Mouse (Mus musculus) embryonic facial prominence, embryonic 14.5 days (tissue): ENCODE data around the gene Tle4. TPM values are rescaled to one million over a fixed set of nuclear protein-coding genes. Genes with fewer than 3 reads are reported as not detected.
A peak's percentile ranks its signal among the peaks of the same experiment; 100 is the strongest.
"Not testable (repeated sequence)": the region's sequence is repeated elsewhere in the genome, so short reads cannot be mapped to it uniquely, and the experiment has no call there.

Experiments
- ATAC-seq: fragments of 200-750 bp; cut with Nextera tagmentation; 2 replicates; pipeline ENCODE4 v1.8.0; 2017; ENCODE audit warnings: low read depth, moderate number of reproducible peaks, moderate TSS enrichment
- DNase-seq: peaks from one replicate; pipeline ENCODE4 v3.0.0-alpha.2; 2015; ENCODE audit warnings: low spot score
- H3K27ac ChIP-seq: fragments of 300-500 bp; sonication (generic); replicated peaks from 2 replicates; pipeline ENCODE4 v1.5.1; 2014; ENCODE audit warnings: low read depth, mild to moderate bottlenecking, low read length, moderate library complexity
- H3K27me3 ChIP-seq: fragments of 300-500 bp; sonication (generic); replicated peaks from 2 replicates; pipeline ENCODE4 v1.6.1; 2014; ENCODE audit warnings: low read length; ENCODE audit not compliant: control insufficient read depth, insufficient read depth
- H3K36me3 ChIP-seq: fragments of 300-500 bp; sonication (generic); 2 replicates; pipeline ENCODE4 v1.6.1; 2014; ENCODE audit warnings: low read length, mixed read lengths; ENCODE audit not compliant: control insufficient read depth, insufficient read depth
- H3K4me1 ChIP-seq: fragments of 300-500 bp; sonication (generic); 2 replicates; pipeline ENCODE4 v1.6.1; 2014; ENCODE audit warnings: antibody characterized with exemption, low read length; ENCODE audit not compliant: control insufficient read depth, insufficient read depth
- H3K4me2 ChIP-seq: fragments of 300-500 bp; sonication (generic); 2 replicates; pipeline ENCODE4 v1.6.1; 2014; ENCODE audit warnings: low read depth, mild to moderate bottlenecking, low read length, moderate library complexity, mixed read lengths
- H3K4me3 ChIP-seq: fragments of 300-500 bp; sonication (generic); 2 replicates; pipeline ENCODE4 v1.5.1; 2014; ENCODE audit warnings: low read depth, mild to moderate bottlenecking, low read length
- H3K9ac ChIP-seq: fragments of 300-500 bp; sonication (generic); 2 replicates; pipeline ENCODE4 v1.6.1; 2014; ENCODE audit warnings: low read depth, mild to moderate bottlenecking, low read length, moderate library complexity, mixed read lengths
- H3K9me3 ChIP-seq: fragments of 300-500 bp; sonication (generic); 2 replicates; pipeline ENCODE4 v1.6.1; 2016; ENCODE audit warnings: low read length; ENCODE audit not compliant: control insufficient read depth
- WGBS: fragments of 180-500 bp; shearing (Covaris S2); extraction: QIAGEN DNeasy Blood & Tissue Kit; methylation state at CpG from one replicate; pipeline ENCODE4 v1.1.7; 2014; 5-methylcytosine and 5-hydroxymethylcytosine counted together
- polyA plus RNA-seq: library from polyadenylated mRNA; unstranded; fragments of >200 nt; fragmentation: Nextera tagmentation; extraction: Ambion mirVana; gene quantifications from 2 replicates; pipeline ENCODE4 v1.2.1, GENCODE M21; 2014

The Tle4 gene
- polyA plus RNA-seq = 14.3 and 15.8 TPM in 2 replicates

GRCm38 (mm10) chr19:14597917-14598689 lies at the start of gene Tle4:
TSS of gene Tle4 (minus strand) at chr19:14598051.
- Histone ChIP-seq H3K27me3 (no peaks in the 10 kb centered on the region), H3K9me3 (no peaks in the 10 kb centered on the region), H3K27ac (peak within 1 kb of the TSS; percentile 97), H3K4me2 (peak within 1 kb of the TSS; percentile 74), H3K36me3 (no peaks in the 10 kb centered on the region), H3K4me1 (peaks cover 23% of the 10 kb centered on the region), H3K4me3 (peak within 1 kb of the TSS; percentile 92), H3K9ac (peak within 1 kb of the TSS; percentile 96)
- under 1% methylated on average over 57 of the region's 71 CpGs for WGBS
- DNase-seq (peak; percentile 100), ATAC-seq (peak; percentile 97)

DNA sequence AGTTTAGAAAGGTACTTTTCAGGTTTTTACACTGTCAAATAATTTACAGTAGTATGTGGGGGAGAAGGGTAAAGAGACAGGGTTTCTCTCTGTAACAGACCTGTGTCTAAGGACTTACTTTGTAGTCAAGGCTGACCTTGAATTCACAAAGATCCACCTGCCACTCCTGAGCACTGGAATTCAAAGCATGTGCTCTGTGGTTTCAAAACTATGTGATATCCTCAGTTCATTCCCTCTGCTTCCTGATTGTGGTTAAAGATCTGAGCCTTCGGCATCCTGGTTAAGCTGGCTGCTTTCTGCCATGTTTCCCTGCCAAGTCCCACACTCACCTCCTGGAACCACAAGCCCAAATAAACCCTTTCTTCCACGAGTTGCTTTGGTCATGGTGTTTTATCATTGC lies 47.8 kb upstream of the Tle4 start:
- Histone ChIP-seq H3K36me3 (no peaks in the 10 kb centered on the region), H3K27ac (no peak overlapping the region), H3K9me3 (no peaks in the 10 kb centered on the region), H3K4me3 (no peak overlapping the region), H3K4me1 (no peaks in the 10 kb centered on the region), H3K4me2 (no peak overlapping the region), H3K27me3 (no peaks in the 10 kb centered on the region), H3K9ac (no peak overlapping the region)
- 43% methylated on average over 2 of the region's 2 CpGs for WGBS
- ATAC-seq = no peak
- DNase-seq = peak; percentile 26

- H3K4me3 ChIP-seq = no peak overlapping the region
- ATAC-seq (no peak), DNase-seq (no peak)
- H3K36me3 ChIP-seq = no peaks in the 10 kb centered on the region
- no peak overlapping the region for H3K27ac ChIP-seq
- H3K9ac ChIP-seq = no peak overlapping the region
- H3K4me1 ChIP-seq = no peaks in the 10 kb centered on the region
- H3K27me3 ChIP-seq = 0 out of 2 replicates have a peak, but pooled peaks cover 2% of the 10 kb centered on the region
- H3K4me2 ChIP-seq = no peak overlapping the region
- 77% methylated on average over 3 of the region's 3 CpGs for WGBS
- H3K9me3 ChIP-seq = no peaks in the 10 kb centered on the region
Measured at GRCm38 (mm10) chr19:14644756-14645155, 46.9 kb upstream of the Tle4 start.

- not testable (repeated sequence) for DNase-seq, H3K9ac ChIP-seq, H3K36me3 ChIP-seq, H3K4me3 ChIP-seq, H3K4me1 ChIP-seq, H3K27ac ChIP-seq, H3K4me2 ChIP-seq, H3K9me3 ChIP-seq, H3K27me3 ChIP-seq, ATAC-seq
- 93% methylated on average over 4 of the region's 4 CpGs for WGBS
Measured at GRCm38 (mm10) chr19:14643091-14643490, 45.2 kb upstream of the Tle4 start.

DNA sequence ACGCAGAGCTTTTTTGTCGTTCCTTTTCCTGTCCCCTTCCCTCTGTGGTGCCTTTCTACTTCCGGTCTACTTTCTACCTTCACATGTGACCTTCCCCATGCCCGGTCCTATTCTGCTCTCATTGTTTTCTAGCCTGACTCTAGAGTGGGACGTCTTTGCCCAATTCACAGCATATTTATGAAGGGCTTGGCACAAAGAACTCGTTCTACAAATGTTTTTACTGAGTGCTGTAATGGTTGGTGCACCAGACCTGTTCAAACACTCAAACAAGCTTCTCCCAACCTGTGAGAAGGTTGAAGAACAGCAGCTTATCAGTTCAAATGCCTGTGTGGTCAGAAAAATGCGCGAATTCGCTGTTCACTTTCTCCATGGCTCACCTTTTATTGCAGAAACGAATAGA lies 44.8 kb upstream of the Tle4 start:
- DNase-seq (no peak), ATAC-seq (no peak)
- H3K9me3 ChIP-seq = no peaks in the 10 kb centered on the region
- no peak overlapping the region for H3K27ac ChIP-seq
- H3K27me3 ChIP-seq = 0 out of 2 replicates have a peak, but pooled peaks cover 3% of the 10 kb centered on the region
- H3K4me3 ChIP-seq = no peak overlapping the region
- 87% methylated on average over 10 of the region's 10 CpGs for WGBS
- H3K36me3 ChIP-seq = no peaks in the 10 kb centered on the region
- H3K4me1 ChIP-seq = no peaks in the 10 kb centered on the region
- no peak overlapping the region for H3K4me2 ChIP-seq
- H3K9ac ChIP-seq = no peak overlapping the region

- H3K4me3 ChIP-seq = no peak overlapping the region
- peak; percentile 23 for DNase-seq
- 0 out of 2 replicates have a peak, but pooled peaks cover 5% of the 10 kb centered on the region for H3K9me3 ChIP-seq
- H3K27me3 ChIP-seq = 0 out of 2 replicates have a peak, but pooled peaks cover 3% of the 10 kb centered on the region
- H3K4me2 ChIP-seq = no peak overlapping the region
- peaks cover 11% of the 10 kb centered on the region for H3K4me1 ChIP-seq
- H3K9ac ChIP-seq = no peak overlapping the region
- 24% methylated on average over 10 of the region's 10 CpGs for WGBS
- ATAC-seq = no peak
- no peak overlapping the region for H3K27ac ChIP-seq
- H3K36me3 ChIP-seq = no peaks in the 10 kb centered on the region
Measured at GRCm38 (mm10) chr19:14635213-14635928, 37.5 kb upstream of the Tle4 start.

DNA sequence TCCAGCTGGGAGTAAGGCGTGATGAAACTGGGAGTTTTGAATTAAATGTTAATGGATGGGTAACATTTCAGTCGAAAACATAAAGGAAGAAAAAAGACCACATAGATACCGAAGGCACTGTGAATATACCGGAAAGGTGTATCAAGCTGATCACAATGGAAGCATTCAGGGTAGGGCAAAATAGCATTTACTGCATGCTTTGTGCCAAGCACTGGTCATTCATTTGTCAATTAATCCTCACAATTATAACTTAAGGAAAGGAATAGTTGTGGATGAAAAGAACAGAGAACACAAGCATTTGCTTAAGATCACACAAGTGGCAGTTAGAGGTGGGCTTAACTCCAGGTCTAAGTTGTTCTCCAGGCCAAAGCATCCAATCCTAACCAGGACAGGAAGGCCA lies 25.5 kb upstream of the Tle4 start:
- Histone ChIP-seq H3K27me3 (no peaks in the 10 kb centered on the region), H3K9ac (no peak overlapping the region), H3K4me2 (no peak overlapping the region), H3K9me3 (no peaks in the 10 kb centered on the region), H3K4me1 (no peaks in the 10 kb centered on the region), H3K4me3 (no peak overlapping the region), H3K27ac (no peak overlapping the region), H3K36me3 (no peaks in the 10 kb centered on the region)
- WGBS = 68% methylated on average over 4 of the region's 4 CpGs
- no peak for DNase-seq
- ATAC-seq = no peak

DNA sequence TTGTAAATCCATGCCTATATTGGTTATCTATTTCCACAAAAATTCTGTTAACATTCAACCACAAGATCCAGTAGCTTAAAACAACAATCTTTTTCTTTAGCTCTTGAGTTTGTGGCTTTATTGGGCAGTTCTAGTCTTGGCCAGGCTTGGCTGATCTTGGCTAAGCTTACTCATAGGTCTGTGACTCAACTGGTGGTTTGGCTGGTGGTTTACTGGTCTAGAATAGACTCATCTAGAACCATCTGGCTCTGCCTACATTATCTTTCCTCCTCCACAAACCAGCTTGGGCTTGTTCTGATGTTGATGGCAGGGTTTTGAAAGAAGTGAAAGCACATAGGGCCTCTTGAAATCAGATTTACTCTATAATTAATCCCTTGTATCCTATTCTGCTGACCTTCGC lies 22.7 kb upstream of the Tle4 start:
- 98% methylated on average over 1 of the region's 1 CpGs for WGBS
- H3K4me2 ChIP-seq = no peak overlapping the region
- no peak for ATAC-seq

More for the DNA sequence above, 22.7 kb upstream of the Tle4 start:
- H3K9ac ChIP-seq = no peak overlapping the region
- H3K27me3 ChIP-seq = no peaks in the 10 kb centered on the region
- DNase-seq = peak; percentile 51
- no peaks in the 10 kb centered on the region for H3K4me1 ChIP-seq
- no peaks in the 10 kb centered on the region for H3K36me3 ChIP-seq
- no peaks in the 10 kb centered on the region for H3K9me3 ChIP-seq
- H3K4me3 ChIP-seq = no peak overlapping the region
- no peak overlapping the region for H3K27ac ChIP-seq
